Mouse (Mus musculus) fibroblast of lung, adult 2 months (primary cell): ENCODE data around the gene Nmnat2.
A peak's percentile ranks its signal among the peaks of the same experiment; 100 is the strongest.

Experiments used
- DNase-seq: peaks from one replicate; pipeline ENCODE4 v3.0.0-alpha.2; 2011; ENCODE audit warnings: low read depth

The Nmnat2 gene

DNA sequence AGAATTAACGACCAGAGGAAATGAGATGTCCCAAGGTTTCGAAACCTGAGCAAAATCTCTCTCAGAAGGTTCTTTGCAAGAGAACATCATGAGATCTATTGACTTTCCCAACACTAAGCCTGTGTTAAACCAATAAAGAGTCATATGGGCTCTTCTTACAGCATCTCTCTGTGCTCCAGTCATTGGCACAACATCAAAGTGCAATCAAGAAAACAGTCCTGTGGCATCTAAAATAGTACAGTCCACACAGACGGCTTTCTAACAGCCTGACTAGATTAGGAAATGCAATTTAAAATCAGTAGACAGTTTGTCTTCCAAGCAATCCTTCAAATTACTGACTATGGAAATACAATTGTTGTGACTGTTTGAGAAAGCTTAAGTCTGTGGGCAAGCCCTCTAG, 32.2 kb downstream of the Nmnat2 start:
- no peak for DNase-seq

DNA sequence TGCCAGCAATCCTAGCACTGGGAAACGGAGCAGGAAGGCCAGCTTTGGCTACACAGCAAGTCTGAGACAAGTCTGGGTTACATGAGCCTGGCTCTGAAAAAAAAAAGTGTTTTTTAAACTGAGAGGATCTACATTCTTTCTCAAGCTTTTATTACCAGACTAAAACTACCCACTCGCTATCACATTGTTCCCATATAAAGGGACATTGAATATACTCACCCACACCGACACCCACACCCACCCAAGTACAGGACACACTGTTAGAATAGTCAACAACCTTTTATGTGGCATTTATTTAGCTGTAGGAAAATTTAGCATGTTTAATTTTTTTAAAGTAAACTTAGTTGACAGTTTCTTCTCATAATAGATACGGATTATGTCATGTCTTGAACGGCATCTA, 35.3 kb downstream of the Nmnat2 start:
- no peak for DNase-seq

DNA sequence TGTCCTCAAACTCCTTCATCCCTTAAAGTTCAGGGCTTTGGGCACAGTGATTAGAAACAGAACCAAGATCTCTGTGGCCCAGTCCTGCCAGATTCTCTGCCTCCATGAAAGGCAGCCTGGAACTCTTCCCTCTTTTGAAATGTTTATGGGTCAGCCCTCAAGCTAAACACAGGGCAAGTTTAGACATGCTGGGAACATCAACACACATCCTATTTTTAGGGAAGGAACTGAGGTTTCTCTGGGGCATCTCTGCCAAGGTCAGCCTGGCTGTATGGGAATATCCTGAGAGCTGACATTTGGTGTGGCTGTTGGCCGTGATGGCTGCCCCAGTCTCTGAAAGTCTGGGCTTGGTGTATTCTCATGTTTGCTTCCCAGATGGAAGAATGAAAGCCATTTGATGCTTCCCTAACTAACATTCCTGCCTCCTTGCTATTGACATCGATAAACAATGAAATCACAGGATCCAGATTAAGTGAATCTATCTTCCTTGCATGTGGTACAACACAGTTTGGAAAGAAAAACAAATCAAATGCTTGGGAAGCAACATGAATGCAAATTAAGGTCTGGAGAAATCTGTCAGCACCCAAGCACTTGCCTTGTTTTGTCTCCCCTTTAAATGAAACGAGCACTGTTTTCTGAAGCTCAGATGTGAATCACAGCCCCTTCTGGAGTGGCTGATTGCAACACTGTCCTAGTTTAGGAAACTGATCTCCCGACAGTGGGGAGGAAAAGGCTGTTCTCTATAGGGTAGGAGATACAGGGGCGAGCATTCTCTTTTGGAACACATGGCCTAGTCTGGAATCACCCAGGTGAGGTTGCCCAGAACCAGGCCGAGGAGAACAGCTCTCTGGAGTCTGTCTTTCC, 37.7 kb downstream of the Nmnat2 start:
- peak; percentile 85 for DNase-seq

DNA sequence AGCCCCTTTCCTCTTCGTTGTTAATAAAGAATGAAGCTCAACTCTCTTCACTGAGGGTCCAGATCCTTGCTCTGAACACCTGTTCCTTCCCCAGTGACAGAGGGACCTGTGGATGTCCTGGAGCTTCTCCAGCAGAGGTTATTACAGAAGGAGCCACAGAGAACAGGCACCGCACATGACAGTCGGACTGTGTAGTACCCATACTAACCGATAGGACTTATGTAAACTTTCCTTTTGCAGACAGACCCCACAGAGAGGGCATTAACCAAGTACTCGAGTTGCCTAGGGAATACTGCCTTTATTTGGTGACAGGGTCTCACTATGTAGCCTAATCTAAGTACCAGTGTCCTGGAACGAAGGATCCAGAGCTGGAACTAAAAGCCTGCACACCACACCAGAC, 39.0 kb downstream of the Nmnat2 start:
- DNase-seq: no peak

DNA sequence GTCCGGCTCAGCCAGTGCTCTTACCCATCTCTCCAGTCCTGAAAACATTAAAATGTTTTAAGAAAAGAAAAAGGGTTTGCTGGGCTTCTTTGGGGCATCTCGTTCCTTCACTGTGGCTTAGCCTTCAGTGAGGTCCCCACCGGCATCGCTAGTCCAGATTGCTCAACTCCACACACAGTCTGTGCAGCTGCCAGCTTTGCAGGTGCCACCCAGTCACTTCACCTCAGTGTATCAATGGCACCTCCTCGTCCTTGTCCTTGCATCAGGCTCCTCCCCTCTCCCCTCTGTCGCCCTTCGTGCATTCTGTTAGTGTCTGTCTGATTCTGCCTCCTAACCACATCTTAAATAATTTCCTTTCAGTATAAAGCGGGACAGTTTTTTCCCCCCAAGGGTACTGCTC, 45.2 kb downstream of the Nmnat2 start:
- no peak for DNase-seq

DNA sequence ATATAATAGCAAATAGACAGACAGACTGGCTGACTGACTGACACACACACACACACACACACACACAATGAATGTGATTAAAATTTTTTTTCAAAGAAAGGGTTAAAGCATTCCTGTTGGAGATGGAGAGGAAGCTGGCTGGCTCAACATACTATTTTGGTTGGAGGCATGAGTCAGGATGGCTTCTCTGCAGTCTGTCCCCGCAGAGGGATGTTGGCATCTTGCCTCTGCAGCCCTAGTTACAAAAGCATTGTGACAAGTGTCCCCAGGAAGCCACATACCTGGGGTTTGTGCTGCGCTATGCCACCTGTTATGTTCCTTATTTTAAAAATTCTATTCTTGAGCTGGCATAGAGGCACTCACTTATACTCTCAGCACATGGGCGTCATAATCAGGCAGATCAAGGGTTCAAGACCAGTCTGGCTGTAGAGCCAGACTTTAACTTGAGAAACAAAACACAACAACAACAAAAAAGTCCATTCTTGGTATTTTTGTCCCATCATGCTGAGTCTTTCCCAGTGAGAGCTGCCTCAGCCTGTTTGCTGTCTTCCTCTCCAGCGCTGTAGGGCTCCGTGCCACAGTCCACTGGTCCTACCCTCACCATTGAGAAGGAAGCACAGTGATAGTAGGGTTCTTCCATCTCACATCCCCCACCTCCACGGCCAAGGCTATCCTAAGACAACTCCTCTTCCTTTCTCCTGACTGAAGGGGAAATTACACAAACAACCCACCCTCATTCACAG, 45.9 kb downstream of the Nmnat2 start:
- no peak for DNase-seq

DNA sequence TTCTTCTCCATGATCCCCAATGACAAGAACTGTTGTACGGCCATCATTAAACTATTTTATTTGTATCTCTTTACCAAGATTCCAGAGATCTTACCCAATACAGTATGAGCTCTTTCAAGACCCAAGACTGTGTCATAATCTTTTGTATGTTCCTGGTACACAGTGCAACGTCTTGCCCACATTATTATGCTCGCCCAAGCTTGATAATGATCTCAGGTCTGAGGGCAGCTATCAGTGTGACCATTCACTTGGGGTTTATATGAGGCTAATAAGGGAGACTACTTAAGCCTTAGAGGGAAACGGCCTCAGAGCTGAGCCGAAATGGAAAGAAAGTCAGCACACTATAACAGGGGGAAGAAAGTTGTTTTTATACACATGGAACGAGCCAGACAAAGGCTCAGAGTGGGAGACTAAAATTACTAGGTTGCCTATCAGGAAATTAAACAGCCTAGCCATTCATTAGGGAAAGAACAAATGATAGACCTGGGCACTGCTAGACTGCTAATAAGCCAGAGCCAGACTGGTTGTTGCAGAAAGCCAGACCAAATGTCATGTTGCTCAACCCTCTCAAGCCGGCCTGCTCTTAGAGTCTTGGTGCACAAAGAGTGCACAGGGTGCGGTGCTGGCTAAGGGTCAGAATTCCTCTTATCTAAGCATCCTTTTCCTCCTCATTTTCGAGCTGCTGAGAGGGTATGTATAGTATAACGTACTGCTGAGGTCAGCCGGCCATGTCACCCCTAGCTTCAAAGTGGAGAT, 47.7 kb downstream of the Nmnat2 start:
- DNase-seq: no peak

DNA sequence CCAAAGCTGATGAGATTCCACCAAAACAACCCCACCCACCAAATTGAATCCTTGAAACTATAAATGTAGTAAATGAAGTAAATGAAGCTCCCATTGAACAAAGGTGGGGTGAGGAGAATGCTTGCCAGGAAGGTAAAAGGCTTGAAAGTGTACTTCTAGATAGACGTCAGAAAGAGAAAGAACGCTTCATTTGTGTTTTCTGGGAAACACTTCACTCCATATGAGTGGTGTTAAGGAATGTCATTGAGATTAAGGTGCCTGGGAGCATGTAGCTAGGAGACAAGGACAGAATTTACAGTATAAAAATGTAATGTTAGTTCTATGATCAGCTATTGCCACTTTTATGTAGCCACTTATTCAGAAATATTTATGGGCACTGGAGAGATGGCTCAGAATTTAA, 49.7 kb downstream of the Nmnat2 start:
- DNase-seq: no peak

DNA sequence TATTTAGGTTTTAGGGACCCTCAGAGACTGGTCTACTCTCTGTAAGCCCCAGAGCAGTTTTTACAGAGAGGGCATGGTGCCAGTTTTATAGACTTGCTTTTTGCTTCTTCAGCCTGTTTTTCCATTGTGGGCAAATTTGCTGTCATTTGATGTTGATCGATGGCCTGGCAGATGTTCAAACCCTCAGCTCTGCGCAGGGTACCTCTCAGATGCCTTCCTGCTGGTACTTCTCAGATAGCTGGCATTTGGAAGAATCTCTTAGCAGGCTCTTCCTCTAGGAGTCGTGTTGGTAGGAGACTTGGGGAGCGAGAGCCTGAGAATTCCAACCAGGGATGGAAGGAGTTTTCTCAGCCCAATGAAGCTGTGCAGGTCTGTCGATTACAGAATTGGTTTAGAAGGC, 51.3 kb downstream of the Nmnat2 start:
- no peak for DNase-seq

DNA sequence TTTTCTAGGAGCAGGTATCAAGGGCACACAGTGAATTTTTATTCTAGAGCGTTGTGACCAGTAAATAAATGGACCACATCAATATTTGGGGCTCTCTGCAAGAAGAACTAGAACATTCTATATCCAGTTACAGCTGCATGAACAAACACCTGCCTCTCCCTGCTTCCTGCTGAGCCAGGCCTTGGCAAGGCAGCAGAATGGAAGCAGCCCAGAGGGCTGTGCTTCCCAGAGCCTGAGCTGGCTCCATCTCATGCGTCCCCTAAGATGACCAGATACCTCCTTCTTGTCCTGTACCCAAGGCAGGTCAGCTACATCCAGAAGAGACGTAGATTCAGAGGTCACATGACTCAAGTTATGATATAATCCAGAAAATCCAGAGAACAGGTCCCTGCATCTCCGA, 52.0 kb downstream of the Nmnat2 start:
- no peak for DNase-seq

DNA sequence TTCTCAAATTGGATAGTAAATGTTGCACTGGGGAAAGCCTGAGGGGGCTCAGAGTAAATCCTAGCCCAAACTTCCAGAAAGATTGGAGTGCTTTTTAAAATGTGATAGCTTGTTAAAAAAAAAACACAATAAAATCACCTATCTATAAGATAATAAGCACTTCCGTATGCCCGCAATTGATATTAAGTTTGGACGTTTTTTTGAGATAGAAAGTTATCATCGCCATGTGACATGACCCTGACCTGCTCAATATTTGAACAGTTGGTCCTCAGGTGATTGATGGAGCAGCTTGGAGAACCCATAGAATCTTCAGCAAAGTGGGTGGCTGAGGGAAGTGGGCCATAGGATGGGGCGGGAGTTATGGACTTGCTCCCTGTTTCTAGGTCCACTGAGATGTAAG, 52.5 kb downstream of the Nmnat2 start:
- no peak for DNase-seq

DNA sequence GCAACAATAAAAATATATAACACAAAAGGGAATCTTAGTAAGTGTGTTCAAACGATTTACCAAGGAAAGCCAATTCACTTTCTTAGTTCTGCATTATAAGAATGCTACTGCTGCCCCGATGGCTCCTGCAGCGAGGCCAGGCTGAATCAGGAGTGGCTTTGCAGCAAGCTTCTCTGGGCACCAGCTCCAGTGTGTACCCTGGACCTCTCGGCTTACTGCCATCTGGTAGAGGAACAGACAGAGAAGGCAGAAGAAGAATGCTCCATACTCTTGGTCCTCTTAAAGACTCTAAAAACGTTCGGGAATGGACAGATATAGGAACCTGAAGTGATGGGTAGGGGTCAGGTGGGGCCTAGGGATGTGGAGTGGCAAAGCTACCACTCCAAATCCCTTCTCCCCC, 53.0 kb downstream of the Nmnat2 start:
- DNase-seq: no peak

DNA sequence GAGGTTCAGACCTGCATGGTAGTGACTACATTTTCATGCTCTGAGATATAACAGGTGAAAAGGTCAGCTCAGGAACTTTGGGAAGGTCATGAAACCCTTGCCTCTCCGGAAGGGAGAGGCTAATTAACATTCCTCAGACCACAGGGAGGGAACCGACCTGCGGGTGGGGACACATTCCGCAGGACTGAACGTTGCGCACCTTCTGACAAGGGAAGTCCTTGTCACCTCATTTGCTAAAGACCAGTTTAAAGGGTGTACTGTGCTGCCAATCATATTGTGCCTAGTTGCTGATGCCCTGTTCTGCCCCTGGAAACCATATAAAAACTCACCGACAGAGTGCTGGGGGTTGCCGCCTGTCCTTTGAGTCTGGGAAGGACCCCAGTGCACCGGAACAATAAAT, 54.5 kb downstream of the Nmnat2 start:
- no peak for DNase-seq

DNA sequence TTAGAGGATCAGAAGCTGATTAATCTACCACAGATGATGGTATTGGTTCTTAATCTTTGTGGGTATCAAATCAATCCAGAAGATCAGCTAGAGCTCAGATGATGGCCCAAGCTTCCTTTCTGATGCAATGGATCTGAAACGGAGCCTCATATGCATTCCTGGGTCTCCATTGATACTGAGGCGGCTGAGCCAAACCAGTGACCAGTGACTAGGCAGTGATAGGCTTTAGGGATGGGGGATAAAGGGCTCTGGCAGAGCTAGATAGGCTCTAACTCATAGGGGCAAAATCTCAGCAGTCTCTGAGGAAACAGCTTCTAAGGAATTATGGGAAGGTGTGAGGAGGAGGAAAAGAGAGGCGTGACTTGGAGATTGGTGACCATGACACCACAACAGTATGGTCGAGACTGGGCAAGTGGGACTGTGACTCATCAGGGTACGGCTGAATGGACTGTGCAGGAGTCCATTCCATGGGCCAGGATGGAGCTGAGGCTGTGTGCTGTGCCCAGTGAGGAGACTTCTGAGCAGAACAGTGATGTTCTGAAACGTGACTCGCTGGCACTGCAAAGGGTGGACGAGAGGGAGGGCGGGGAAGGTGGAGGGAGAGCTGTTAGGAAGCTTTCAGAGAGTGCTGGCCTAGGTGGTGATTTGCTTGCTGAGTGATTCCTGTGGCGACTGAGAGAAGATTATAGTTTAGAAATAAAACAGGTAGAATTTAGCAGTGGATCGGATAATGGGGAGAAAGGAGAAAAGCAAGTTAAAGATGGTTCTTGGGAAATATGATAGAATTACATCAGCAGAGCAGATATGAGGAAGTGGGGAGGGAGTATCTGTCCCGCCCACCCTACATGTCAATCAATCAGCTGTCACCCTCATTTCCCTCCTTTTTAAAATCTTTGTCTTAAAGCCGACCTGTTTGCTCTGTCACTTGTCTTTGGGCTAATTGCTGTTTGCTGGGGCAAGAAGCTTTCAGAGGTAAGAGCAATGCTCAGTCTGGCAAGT, 55.9 kb downstream of the Nmnat2 start:
- no peak for DNase-seq

DNA sequence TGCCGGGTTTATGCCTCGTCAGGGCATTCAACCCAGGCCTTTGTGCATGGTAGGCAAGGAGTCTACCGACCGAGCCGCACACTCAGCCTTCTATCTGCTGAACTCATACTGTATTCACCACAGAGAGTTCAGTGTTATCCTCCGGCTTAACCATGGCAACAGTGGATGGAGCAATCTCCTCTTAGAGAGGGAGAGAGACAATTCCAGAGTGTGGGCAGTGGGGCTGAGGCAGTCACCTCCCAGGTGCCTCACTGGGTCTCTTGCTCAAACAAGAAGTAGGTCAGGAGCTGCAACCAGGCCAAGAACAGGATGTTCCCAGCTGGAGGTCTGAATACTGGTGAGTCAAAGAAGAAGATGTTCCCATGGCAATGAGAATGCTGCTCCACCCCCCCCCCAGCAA, 56.8 kb downstream of the Nmnat2 start:
- no peak for DNase-seq

DNA sequence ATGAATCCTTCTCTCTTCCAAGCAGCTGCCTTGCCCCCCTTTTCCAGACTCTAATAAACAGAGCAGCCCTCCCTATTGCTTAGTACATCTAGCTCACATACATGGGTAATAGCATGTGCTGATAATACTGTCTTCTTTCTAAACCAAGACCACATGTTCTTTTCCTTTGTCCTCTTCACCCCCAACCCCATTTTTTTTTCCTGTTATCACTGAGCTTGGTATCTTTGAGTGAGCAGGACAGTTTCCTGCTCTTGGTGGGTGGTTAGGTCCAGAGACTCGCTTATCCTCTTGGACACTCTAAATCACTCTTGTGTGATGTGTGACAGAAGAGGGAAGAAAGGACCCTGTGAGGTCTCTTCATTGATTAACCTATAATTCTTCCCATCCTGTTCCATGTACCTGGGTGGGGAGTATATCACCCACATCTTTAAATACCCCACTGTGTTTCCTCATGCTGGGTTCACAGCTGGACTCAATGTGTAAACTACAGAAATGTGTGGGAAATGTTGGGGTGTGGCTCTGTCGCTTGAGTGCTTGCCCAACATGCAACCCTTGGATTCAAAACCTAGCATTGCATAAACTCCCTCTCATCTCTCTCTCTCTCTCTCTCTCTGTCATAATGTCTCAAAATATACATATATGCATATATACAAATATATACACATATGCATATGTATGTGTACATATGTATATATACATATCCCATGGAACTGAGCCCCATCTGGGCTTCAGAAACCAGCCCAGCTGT, 58.9 kb downstream of the Nmnat2 start:
- DNase-seq: no peak

DNA sequence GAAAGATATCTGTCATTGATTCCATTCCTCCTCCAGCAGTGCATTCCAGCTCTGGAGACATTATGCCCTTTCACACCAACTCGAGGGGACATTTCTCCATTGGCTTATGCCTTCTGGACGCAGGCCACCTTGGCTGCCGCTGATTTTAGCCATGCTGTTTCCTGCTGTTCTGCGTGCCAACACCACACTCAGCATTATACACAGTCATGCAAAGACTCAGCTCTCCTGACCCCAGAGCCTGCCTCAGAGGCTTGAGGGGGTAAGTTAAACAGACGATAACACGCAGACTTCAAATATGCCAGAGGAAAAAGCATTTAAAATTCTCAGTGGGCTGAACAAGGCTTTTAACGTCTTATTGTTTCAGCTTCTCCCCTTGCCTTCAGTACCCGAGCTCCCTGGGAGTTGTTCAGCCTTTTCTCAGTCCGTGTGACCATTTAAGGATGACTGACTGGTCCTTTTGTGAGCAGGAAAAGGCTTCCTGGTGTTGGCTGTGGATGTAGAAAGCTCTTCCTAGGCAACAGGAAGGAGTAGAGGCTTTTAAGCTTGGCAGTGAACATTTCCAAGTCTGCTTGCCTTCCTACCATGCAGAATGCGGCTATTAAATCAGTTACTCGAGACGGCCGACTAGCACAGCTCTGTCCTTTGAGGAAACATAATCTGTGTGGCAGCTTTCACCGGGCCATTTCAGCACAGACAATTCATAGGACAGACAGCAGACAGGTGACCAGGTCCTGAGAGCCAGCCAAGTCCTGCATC, 59.8 kb downstream of the Nmnat2 start:
- peak; percentile 90 for DNase-seq

DNA sequence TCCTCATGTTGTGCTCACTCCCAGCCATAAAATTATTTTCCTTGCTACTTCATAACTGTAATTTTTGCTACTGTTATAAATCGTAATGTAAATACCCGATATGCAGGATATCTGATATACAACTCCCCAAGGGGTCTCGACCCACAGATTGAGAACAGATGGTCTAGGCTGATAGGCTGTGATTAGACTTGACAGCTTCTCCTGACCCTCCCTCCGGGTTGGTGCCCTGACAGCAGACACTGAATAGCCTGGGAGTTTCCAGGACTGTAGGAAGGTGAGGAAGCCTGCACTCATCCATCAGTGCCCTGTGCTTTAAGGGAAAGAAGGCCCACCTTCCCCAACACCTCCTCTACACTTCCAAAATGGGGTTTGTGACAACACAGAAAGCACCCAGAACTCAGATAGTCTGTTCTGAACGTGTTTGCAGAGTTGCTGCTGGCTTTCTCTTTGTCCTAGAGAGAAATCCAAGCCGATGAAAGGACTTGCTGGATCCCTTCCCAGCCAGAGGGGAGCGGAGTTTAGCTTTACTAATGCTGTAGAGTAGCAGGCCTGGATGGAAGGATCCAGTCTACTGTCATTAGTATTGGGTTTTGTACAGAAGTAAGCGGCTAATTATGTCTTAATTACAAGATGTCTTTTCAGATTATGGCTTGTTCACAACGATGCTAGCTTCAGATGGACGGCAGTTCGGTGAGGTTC, 61.8 kb downstream of the Nmnat2 start:
- DNase-seq: no peak

DNA sequence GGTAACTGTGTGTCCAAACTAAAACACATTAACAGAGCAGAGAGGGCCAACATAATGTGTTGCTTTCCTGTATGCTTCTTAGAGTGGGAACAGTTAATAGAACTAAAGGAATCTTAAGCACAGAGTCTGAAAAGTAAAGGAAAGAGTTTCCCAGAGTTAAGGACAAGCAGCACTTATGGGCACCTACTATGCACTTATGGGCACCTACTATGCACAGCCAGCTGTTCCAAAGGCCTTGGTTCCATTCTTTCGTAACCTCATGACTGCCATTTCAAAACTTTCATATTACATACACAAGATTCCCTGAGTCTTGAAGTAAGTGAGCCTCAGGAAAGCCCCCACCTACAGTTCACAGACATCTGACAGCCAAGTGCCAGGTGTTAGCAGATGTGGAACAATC, 64.3 kb downstream of the Nmnat2 start:
- DNase-seq: no peak

DNA sequence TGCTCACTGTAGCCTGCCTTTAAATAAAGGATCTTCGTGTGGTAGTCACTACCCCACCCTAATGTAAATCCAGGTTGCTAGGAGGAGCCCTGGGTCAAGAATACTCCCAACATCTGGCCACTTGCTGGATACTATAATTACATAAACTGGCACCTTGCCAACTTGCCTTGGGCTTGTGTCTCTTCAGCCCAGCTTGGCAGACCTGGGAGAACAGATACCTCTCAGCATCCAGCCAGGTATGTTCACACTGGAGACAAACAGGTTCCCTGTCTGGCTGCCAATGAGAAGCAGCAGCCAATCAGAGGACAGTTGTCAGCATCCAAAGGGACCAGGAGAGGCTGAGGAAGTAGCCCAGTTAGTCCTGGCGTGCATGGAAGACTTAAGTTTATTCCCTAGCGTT, 64.8 kb downstream of the Nmnat2 start:
- no peak for DNase-seq
